Mouse (Mus musculus): Measurements from ENCODE around the gene Lancl1. TPM values are rescaled to one million over a fixed set of nuclear protein-coding genes. Genes with fewer than 3 reads are reported as not detected.
A peak's percentile ranks its signal among the peaks of the same experiment; 100 is the strongest.

The Lancl1 gene
- polyA plus RNA-seq, 1 experiment, result 18.1 TPM

- TF ChIP-seq CTCF (IDR thresholded peaks at IDR 0.05; ENCODE audit: extremely low read depth, insufficient read length, insufficient replicate concordance, low read depth, low read length) (peak; percentile 74; the same call in 1 of the 2 replicates), POLR2A (IDR thresholded peaks at IDR 0.05; ENCODE audit: low read depth, low read length) (no peak)
- H3K4me1 ChIP-seq (ENCODE audit: control insufficient read depth, insufficient read depth, insufficient read length, low read length), result peaks cover 7% of the 10 kb centered on the region; the same call in 1 of the 2 replicates
- H3K27ac ChIP-seq (ENCODE audit: insufficient read depth, low read depth, low read length), result no peak overlapping the region
- 4% methylated on average over 7 of the region's 7 CpGs for WGBS
- H3K4me3 ChIP-seq (ENCODE audit: low read depth, low read length), result no peak overlapping the region
- H3K36me3 ChIP-seq (ENCODE audit: control insufficient read depth, insufficient read depth, low read length), result no peaks in the 10 kb centered on the region
- H3K27me3 ChIP-seq (ENCODE audit: control insufficient read depth, insufficient read depth, low read length), result no peaks in the 10 kb centered on the region
Measured at GRCm38 (mm10) chr1:67061456-67062085, 22.9 kb upstream of the Lancl1 start.

GRCm38 (mm10) chr1:67055816-67056215, 17.1 kb upstream of the Lancl1 start:
- Histone ChIP-seq H3K27me3 (ENCODE audit: control insufficient read depth, insufficient read depth, low read length) (no peaks in the 10 kb centered on the region), H3K27ac (ENCODE audit: insufficient read depth, low read depth, low read length) (peak overlapping the region; percentile 47), H3K4me3 (ENCODE audit: low read depth, low read length) (no peak overlapping the region), H3K4me1 (ENCODE audit: control insufficient read depth, insufficient read depth, insufficient read length, low read length) (peaks cover 3% of the 10 kb centered on the region), H3K36me3 (ENCODE audit: control insufficient read depth, insufficient read depth, low read length) (no peaks in the 10 kb centered on the region)
- TF ChIP-seq POLR2A (IDR thresholded peaks at IDR 0.05; ENCODE audit: low read depth, low read length), result no peak
- no peak for TF ChIP-seq CTCF (IDR thresholded peaks at IDR 0.05; ENCODE audit: extremely low read depth, insufficient read length, insufficient replicate concordance, low read depth, low read length)
- 26% methylated on average over 7 of the region's 7 CpGs for WGBS

GRCm38 (mm10) chr1:67052721-67053120, 14.0 kb upstream of the Lancl1 start:
- WGBS, result 88% methylated on average over 4 of the region's 4 CpGs
- TF ChIP-seq CTCF (IDR thresholded peaks at IDR 0.05; ENCODE audit: extremely low read depth, insufficient read length, insufficient replicate concordance, low read depth, low read length) (no peak), POLR2A (IDR thresholded peaks at IDR 0.05; ENCODE audit: low read depth, low read length) (no peak)
- Histone ChIP-seq H3K27me3 (ENCODE audit: control insufficient read depth, insufficient read depth, low read length) (no peaks in the 10 kb centered on the region), H3K4me1 (ENCODE audit: control insufficient read depth, insufficient read depth, insufficient read length, low read length) (peaks cover 3% of the 10 kb centered on the region), H3K27ac (ENCODE audit: insufficient read depth, low read depth, low read length) (no peak overlapping the region), H3K36me3 (ENCODE audit: control insufficient read depth, insufficient read depth, low read length) (no peaks in the 10 kb centered on the region), H3K4me3 (ENCODE audit: low read depth, low read length) (no peak overlapping the region)

- Histone ChIP-seq H3K4me1 (ENCODE audit: control insufficient read depth, insufficient read depth, insufficient read length, low read length) (no peaks in the 10 kb centered on the region), H3K27ac (ENCODE audit: insufficient read depth, low read depth, low read length) (no peak overlapping the region), H3K27me3 (ENCODE audit: control insufficient read depth, insufficient read depth, low read length) (no peaks in the 10 kb centered on the region), H3K4me3 (ENCODE audit: low read depth, low read length) (no peak overlapping the region), H3K36me3 (ENCODE audit: control insufficient read depth, insufficient read depth, low read length) (no peaks in the 10 kb centered on the region)
- 52% methylated on average over 1 of the region's 1 CpGs for WGBS
- TF ChIP-seq CTCF (IDR thresholded peaks at IDR 0.05; ENCODE audit: extremely low read depth, insufficient read length, insufficient replicate concordance, low read depth, low read length) (no peak), POLR2A (IDR thresholded peaks at IDR 0.05; ENCODE audit: low read depth, low read length) (no peak)
Measured at GRCm38 (mm10) chr1:67049600-67049999, 10.9 kb upstream of the Lancl1 start.

- TF ChIP-seq CTCF (IDR thresholded peaks at IDR 0.05; ENCODE audit: extremely low read depth, insufficient read length, insufficient replicate concordance, low read depth, low read length), result no peak
- no peak for TF ChIP-seq POLR2A (IDR thresholded peaks at IDR 0.05; ENCODE audit: low read depth, low read length)
- H3K4me3 ChIP-seq (ENCODE audit: low read depth, low read length), result no peak overlapping the region
- H3K36me3 ChIP-seq (ENCODE audit: control insufficient read depth, insufficient read depth, low read length), result no peaks in the 10 kb centered on the region
- no peaks in the 10 kb centered on the region for H3K4me1 ChIP-seq (ENCODE audit: control insufficient read depth, insufficient read depth, insufficient read length, low read length)
- no peak overlapping the region for H3K27ac ChIP-seq (ENCODE audit: insufficient read depth, low read depth, low read length)
- H3K27me3 ChIP-seq (ENCODE audit: control insufficient read depth, insufficient read depth, low read length), result no peaks in the 10 kb centered on the region
- WGBS, result 63% methylated on average over 4 of the region's 4 CpGs
Measured at GRCm38 (mm10) chr1:67048696-67049095, 10.0 kb upstream of the Lancl1 start.

GRCm38 (mm10) chr1:67045100-67045499, 6.4 kb upstream of the Lancl1 start:
- no peak overlapping the region for H3K27ac ChIP-seq (ENCODE audit: insufficient read depth, low read depth, low read length)
- no peaks in the 10 kb centered on the region for H3K27me3 ChIP-seq (ENCODE audit: control insufficient read depth, insufficient read depth, low read length)
- no peak overlapping the region for H3K4me3 ChIP-seq (ENCODE audit: low read depth, low read length)
- WGBS, result 73% methylated on average over 1 of the region's 1 CpGs
- no peaks in the 10 kb centered on the region for H3K36me3 ChIP-seq (ENCODE audit: control insufficient read depth, insufficient read depth, low read length)
- H3K4me1 ChIP-seq (ENCODE audit: control insufficient read depth, insufficient read depth, insufficient read length, low read length), result no peaks in the 10 kb centered on the region
- TF ChIP-seq CTCF (IDR thresholded peaks at IDR 0.05; ENCODE audit: extremely low read depth, insufficient read length, insufficient replicate concordance, low read depth, low read length) (no peak), POLR2A (IDR thresholded peaks at IDR 0.05; ENCODE audit: low read depth, low read length) (no peak)

- no peak overlapping the region for H3K27ac ChIP-seq (ENCODE audit: insufficient read depth, low read depth, low read length)
- no peak overlapping the region for H3K4me3 ChIP-seq (ENCODE audit: low read depth, low read length)
- no peak for TF ChIP-seq POLR2A (IDR thresholded peaks at IDR 0.05; ENCODE audit: low read depth, low read length)
- TF ChIP-seq CTCF (IDR thresholded peaks at IDR 0.05; ENCODE audit: extremely low read depth, insufficient read length, insufficient replicate concordance, low read depth, low read length), result no peak
- 65% methylated on average over 7 of the region's 7 CpGs for WGBS
- no peaks in the 10 kb centered on the region for H3K4me1 ChIP-seq (ENCODE audit: control insufficient read depth, insufficient read depth, insufficient read length, low read length)
- H3K36me3 ChIP-seq (ENCODE audit: control insufficient read depth, insufficient read depth, low read length), result no peaks in the 10 kb centered on the region
- no peaks in the 10 kb centered on the region for H3K27me3 ChIP-seq (ENCODE audit: control insufficient read depth, insufficient read depth, low read length)
Measured at GRCm38 (mm10) chr1:67042583-67042982, 3.9 kb upstream of the Lancl1 start.

Data from small intestine, adult 2 months (tissue).